Mouse (Mus musculus) midbrain, embryonic 11.5 days (tissue): ENCODE measurements at regions not wholly inside any gene's neighbourhood (a gene's known extent, or its start where the extent isn't known, plus 50 kb on each side); places are given as distances from the start of the nearest gene placed in this dataset.

Source experiments
- ATAC-seq: fragments of 200-750 bp; cut with Nextera tagmentation; 2 replicates; pipeline ENCODE4 v1.8.0; 2017; ENCODE audit warnings: moderate TSS enrichment, moderate library complexity; ENCODE audit not compliant: low FRiP score
- DNase-seq: peaks from one replicate; pipeline ENCODE4 v3.0.0; 2015; ENCODE audit warnings: low spot score; ENCODE audit errors: missing footprints
- H3K27ac ChIP-seq: fragments of 300-500 bp; sonication (generic); 2 replicates; pipeline ENCODE4 v1.5.1; 2014; ENCODE audit warnings: low read depth, low read length
- H3K27me3 ChIP-seq: fragments of 300-500 bp; sonication (generic); 2 replicates; pipeline ENCODE4 v1.6.1; 2014; ENCODE audit warnings: mild to moderate bottlenecking, low read length, moderate library complexity, mixed read lengths; ENCODE audit not compliant: control insufficient read depth, insufficient read depth
- H3K36me3 ChIP-seq: fragments of 300-500 bp; sonication (generic); 2 replicates; pipeline ENCODE4 v1.6.1; 2014; ENCODE audit warnings: mild to moderate bottlenecking, low read length, moderate library complexity, mixed read lengths; ENCODE audit not compliant: control insufficient read depth, insufficient read depth
- H3K4me1 ChIP-seq: fragments of 300-500 bp; sonication (generic); 2 replicates; pipeline ENCODE4 v1.6.1; 2014; ENCODE audit warnings: low read length; ENCODE audit not compliant: control insufficient read depth, insufficient read depth
- H3K4me2 ChIP-seq: fragments of 300-500 bp; sonication (generic); 2 replicates; pipeline ENCODE4 v1.6.1; 2014; ENCODE audit warnings: mild to moderate bottlenecking, moderate library complexity
- H3K4me3 ChIP-seq: fragments of 300-500 bp; sonication (generic); 2 replicates; pipeline ENCODE4 v1.5.1; 2014; ENCODE audit warnings: low read depth, low read length
- H3K9ac ChIP-seq: fragments of 300-500 bp; sonication (generic); 2 replicates; pipeline ENCODE4 v1.6.1; 2014; ENCODE audit warnings: low read length
- H3K9me3 ChIP-seq: fragments of 300-500 bp; sonication (generic); 2 replicates; pipeline ENCODE4 v1.6.1; 2016; ENCODE audit warnings: low read length; ENCODE audit not compliant: control insufficient read depth
- WGBS: fragments of 180-500 bp; shearing (Covaris S2); extraction: QIAGEN DNeasy Blood & Tissue Kit; methylation state at CpG from one replicate; pipeline ENCODE4 v1.1.7; 2014; 5-methylcytosine and 5-hydroxymethylcytosine counted together

DNA sequence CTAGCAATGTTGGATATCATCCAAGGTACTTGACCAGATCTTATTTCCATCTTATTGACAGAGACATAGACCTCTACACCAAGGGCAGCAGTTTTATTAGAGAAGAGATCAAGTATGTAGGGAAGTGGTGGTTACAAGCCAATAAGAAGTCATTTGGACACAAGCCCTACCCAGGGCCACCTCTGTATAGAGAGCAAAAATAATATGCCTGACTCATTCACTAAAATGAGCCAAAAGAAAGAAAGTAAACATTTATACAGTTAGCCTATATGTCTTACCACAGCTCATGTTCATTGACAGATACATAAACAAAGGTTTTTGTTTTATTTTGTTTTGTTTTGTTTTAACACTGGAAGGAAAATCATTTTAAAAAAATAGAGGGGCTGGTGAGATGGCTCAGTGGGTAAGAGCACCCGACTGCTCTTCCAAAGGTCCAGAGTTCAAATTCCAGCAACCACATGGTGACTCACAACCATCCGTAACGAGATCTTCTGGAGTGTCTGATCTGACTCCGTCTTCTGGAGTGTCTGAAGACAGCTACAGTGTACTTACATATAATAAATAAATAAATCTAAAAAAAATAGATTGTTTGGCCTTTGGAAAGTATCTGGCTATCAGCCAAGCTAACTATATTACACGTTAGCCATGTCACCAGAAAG lies 76.9 kb downstream of the Rlim start:
- ATAC-seq (no peak), DNase-seq (no peak)
- Histone ChIP-seq H3K9ac (no peak overlapping the region), H3K4me2 (no peak overlapping the region), H3K4me1 (no peaks in the 10 kb centered on the region), H3K27me3 (peaks cover 20% of the 10 kb centered on the region), H3K4me3 (no peak overlapping the region), H3K36me3 (no peaks in the 10 kb centered on the region), H3K9me3 (no peaks in the 10 kb centered on the region), H3K27ac (no peak overlapping the region)
- 83% methylated on average over 5 of the region's 5 CpGs for WGBS

DNA sequence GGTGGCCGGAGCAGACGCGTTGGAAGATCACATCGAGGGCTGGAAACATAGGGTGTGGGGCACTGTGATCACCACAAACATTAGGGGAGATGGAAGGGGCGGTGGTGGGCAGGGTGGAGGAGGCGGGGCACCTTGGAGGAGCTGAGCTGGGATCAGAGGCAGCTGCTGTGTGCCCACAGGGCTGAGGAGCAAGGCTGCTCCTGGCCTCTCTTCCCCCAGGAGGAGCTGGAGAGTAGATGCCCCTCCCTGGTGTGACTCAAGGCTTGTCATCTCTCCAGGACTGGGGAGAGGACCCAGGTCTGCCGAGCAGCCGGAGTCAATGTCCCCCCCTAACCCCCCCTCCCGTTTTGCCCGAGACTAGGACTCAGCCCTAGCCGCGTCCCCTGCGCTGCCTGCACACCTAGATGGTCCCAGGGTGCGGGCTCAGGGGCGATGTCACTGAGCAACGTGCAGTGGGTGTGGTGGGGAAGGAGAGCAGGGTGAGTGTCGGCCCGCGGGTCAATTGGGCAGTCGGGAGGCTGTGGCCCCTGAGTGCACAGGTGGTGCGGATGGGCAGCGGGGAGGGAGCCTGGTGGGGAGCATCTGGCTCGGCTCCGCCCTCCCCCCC lies 57.6 kb upstream of the Slc16a2 start:
- WGBS, result 20% methylated on average over 20 of the region's 24 CpGs
- H3K4me1 ChIP-seq, result no peaks in the 10 kb centered on the region
- no peaks in the 10 kb centered on the region for H3K36me3 ChIP-seq
- H3K27me3 ChIP-seq, result peaks cover 45% of the 10 kb centered on the region
- H3K4me2 ChIP-seq, result peak overlapping the region; percentile 29; the same call in 1 of the 2 replicates
- DNase-seq (no peak), ATAC-seq (peak; percentile 19; the same call in 1 of the 2 replicates)
- peak overlapping the region; percentile 1; the same call in 1 of the 2 replicates for H3K4me3 ChIP-seq
- H3K9ac ChIP-seq, result 0 out of 2 replicates have a peak overlapping the region, but pooled peaks have one; percentile 7
- H3K9me3 ChIP-seq, result no peaks in the 10 kb centered on the region
- no peak overlapping the region for H3K27ac ChIP-seq
